Mouse (Mus musculus) adrenal gland, postnatal 36 days (tissue): ENCODE results near the gene Crat. TPM values are rescaled to one million over a fixed set of nuclear protein-coding genes. Genes with fewer than 3 reads are reported as not detected.
A peak's percentile ranks its signal among the peaks of the same experiment; 100 is the strongest.

ENCODE experiments used
- DNase-seq, 2 experiments: peaks; one replicate each; pipeline ENCODE4 v3.0.0; 2021; ENCODE audit warnings: mixed read lengths in 1 of 2
- microRNA-seq: library from miRNA; unstranded; fragments of <30 nt; microRNA quantifications from one replicate; pipeline ENCODE4 v1.2.0, GENCODE M21; 2021
- total RNA-seq, 2 experiments: library from RNA; stranded (reverse); gene quantifications; 2 replicates each; pipeline ENCODE4 v1.2.3; 2021

Crat gene
- total RNA-seq, 2 experiments from 2014 or later: 124 to 168 TPM

DNA sequence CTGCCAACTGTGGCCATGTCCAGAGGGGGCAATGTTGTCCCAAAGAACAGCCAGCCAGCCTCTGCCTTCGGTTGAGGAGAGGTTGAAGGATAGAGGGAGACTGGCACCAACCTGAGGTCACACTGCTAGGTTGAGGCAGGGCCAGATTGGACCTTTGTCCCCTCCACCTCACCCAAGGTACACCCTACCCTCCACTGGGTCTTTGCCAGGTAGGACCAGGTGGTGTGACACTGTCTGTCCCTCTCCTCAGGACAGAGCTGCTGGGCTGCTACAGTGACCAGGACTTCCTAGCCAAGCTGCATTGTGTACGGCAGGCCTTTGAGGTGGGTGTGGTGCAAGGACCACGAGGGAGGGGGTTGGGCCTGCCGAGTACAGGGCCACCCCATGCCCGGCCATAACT lies 37.9 kb downstream of the Crat start:
- DNase-seq: no peak

DNA sequence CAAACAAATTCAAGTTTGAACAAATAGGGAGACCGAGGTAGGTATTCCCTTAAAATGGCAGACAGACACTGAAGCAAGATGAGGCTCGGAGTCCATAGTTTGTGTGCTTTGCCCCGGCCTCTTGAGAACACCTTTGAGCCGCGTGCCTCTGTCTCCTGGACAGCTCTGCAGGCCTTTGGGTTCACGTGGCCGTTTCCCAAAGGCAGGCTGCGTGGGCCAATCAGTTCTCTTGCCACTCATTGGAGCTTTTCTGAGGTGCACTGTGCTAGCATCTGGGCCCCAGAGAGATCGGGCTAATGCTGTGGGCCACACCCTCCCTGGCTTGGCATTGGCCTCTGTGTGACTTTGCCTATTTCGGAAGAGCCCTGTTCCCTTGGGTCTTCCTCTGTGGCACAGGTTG lies 39.7 kb downstream of the Crat start:
- DNase-seq: peak in 1 of 2 experiments; percentile 41

DNA sequence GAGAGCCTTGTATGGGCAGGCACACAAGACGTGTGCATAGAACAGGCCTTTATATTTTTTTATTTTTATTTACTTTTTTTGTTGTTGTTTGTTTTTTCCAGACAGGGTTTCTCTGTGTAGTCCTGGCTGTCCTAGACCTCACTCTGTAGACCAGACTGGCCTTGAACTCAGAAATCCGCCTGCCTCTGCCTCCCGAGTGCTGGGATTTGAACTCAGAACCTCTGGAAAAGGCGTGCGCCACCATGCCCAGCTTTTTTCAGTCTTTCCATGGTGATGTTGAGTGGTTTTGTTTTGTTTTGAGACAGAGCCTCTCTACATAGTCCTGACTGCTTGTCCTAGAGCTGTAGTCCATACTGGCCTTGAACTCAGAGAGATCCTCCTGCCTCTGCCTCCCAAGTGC lies 42.9 kb downstream of the Crat start:
- DNase-seq: no peak

DNA sequence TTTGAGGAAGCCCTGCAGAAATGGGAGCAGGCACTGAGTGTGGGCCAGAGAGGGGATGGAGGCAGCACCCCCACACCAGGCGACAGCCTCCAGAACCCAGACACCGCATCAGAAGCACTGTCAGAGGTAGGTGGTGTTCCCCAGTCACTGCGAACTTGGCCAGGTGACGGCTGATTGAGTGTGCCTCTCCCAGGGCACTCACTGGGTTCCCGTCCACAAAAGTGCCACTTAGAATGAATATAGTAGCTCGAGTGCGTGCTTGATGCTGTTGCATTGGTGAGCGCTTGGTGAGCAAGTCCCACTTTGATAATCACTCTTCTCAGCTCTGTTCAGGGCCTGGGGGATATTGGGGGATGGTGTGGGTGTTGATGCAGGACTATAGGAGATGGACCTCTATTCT lies 44.1 kb downstream of the Crat start:
- DNase-seq: no peak

DNA sequence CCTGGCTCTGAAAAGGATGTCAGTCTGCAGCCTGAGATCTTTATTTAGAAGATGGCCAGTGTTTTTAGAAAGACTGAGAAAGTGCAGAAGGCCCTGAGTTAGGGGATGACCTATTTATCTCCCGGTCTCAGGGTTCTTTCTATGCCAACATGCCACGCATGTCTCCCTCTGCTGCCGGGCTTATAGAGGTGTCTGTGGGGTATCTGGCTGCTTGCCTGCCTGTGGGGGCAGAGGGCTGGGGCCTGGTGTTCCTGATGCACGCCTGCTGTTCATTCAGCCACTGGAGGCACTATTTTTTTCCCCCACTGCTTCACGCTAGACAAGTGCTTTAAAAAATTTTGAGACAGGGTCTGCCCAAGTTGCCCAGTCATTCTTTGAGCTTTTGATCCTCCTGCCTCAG lies 49.4 kb downstream of the Crat start:
- DNase-seq: no peak

DNA sequence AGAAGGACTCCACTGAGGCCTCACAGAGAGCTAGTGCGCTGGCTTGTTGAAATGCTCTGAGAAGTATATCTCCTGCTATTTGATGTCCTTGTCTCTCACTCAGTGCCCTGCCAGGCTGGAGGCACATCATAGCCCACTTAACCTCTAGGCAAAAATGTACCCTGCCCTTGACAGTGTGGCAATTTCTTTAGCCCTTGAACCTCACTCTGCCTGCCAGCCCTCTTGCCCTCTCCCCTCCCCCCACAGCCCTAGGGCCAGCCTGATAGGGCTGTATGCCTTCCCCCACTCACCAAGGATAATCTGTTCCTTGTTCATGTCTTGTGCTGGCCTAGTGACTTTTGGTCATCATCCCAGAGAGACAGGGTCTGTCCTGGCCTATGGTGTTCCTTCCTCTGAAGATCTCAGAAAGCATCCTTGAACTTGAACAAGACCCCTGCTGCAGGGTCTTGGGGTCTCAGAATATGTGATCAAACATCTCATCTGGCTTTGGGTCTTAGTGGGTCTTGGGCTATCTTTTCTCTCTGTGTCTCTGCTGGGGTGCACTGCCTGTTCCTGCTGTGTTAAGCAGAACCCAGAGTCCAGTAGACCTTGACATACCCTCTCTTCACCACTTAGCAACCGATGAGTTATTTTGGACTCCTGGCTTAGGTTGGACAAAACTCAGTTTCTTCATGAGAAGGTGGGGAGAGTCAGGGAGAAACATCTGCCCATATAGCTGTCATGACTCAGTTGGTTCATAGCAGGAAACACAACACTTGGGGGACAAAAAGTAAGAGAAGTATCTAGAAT lies 50.1 kb downstream of the Crat start:
- peak; percentile 40 to 67 for DNase-seq

DNA sequence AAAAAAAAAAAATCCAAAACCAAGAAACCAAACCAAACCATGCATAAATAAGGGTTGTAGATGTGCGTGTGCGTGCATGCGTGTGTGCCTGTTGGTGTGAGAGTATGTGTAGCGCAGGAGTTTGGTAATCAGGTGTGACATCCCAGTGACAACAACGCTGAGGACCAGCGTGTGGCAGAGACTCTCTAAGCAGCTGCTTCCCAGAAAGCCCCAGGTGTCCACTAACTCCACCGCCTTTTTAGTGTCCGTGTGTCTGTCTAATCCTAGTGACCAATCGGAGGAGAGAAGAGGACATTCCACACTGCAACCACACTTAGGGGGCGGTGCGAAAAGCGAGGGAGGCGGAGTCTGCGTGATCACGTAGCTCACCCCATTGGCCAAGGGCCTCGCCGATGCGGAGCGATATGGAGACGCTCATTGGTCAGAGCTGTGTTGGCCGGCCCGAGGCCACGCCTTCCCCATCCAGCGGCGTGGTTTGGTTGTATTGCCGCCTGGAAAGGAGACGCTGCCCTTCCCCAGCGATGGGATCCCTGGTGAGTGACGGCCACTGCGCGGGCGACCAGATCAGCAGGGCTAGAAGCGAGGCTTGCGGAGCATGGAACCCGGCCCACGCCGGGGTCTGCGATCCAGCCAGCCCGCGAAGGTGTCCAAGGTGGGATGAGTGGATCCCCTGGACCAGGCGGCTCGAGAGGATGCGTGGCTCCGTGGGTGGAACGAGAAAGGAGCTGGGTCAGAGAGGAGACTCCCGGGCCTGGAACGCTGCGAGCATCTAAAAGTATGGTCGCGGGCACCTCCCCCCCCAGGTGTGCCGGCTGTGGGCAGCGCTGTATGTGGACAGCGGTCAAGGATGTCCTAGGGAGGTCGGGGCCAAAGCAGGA lies 51.6 kb downstream of the Crat start, which contains the start of gene Miga2:
Gene Miga2 (plus strand): TSS at position 461 of the 878 bp plus-strand sequence.
- DNase-seq: peak; percentile 99

DNA sequence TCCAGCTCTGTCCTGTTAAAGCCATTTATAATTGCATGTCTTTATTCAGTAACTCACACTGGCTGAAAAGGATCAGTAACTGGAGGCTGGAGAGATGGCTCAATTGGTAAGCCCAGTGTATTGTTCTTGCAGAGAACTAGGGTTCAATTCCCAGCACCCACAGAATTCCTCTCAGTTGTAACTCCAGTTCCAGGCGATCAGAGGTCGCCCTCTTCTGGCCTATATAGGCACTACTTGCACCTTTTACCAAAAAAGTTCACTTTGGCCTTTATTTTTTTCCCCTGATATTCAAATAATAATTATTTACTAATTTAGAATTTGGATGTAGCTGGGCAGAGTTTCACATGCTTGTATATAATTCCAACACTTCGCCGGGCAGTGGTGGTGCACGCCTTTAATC lies 52.7 kb downstream of the Crat start:
- no peak for DNase-seq

DNA sequence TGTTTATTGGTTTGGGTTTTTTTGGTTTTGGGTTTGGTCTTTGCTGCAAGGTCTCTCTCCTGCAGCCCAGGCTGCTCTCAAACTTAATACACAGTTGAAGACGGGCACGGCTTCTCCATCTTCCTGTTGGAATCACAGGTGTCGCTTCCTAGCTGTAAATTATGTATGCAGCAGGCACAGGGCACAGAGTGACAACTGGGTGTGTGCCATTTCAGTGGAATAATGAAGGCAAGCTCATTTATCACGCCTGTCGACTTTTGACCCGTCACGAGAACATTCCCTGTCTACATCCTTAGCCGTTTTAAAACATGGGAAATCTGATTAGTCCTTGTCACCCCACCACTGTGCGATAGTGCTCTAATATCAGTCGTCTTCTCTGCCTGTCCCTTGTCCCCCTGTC lies 55.0 kb downstream of the Crat start:
- DNase-seq: no peak

DNA sequence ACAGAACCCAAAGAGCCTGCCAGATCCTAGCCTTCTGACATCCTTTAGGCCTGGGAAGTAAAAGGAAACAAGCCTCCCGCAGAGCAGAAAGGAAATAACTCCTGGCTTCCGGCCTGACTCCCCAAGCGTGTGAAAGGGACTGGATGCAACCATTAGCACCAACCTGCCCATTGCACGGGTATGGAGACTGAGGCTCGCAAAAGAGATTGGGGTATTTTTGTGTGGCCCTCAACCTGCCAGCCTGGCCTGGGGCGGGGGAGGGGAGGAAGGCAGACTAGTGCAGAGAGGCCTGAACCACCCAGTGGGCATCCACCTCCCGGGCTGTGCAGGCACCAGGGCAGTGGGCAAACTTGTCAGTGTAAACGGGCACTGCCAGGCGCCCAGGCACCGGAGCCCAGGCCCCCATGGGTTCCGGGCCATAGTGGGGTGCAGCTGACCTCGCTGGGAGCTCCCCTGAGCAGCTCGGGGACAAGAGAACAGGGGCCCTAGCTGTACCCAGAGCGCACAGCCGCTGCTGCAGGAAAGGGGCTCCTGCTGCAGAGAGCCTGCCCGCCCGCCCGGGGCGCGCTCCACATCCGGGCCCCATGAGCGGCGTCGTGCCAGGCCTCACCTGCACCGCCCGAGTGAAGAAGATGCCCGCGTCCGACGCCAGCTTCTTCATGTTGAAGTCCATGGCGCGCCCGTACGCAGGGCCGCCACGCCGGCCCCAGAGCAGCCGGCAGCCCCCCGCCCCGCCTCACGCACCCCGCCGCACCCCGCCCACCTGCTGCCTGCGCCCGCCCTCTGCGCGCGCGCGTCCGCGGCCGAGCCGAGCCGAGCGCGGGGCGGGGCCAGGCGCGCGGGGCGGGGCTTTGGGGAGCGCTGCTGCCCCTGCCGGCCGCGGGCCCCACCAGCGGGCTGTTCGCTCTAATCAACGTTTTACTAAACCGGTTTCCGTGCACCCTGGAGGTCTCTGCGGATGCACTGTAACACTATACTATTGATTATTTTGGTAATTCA lies 56.8 kb downstream of the Crat start, which contains the start of gene Sh3glb2:
Gene Sh3glb2 (minus strand): TSS at position 805 of the 999 bp plus-strand sequence.
- DNase-seq: peak; percentile 89 to 97

DNA sequence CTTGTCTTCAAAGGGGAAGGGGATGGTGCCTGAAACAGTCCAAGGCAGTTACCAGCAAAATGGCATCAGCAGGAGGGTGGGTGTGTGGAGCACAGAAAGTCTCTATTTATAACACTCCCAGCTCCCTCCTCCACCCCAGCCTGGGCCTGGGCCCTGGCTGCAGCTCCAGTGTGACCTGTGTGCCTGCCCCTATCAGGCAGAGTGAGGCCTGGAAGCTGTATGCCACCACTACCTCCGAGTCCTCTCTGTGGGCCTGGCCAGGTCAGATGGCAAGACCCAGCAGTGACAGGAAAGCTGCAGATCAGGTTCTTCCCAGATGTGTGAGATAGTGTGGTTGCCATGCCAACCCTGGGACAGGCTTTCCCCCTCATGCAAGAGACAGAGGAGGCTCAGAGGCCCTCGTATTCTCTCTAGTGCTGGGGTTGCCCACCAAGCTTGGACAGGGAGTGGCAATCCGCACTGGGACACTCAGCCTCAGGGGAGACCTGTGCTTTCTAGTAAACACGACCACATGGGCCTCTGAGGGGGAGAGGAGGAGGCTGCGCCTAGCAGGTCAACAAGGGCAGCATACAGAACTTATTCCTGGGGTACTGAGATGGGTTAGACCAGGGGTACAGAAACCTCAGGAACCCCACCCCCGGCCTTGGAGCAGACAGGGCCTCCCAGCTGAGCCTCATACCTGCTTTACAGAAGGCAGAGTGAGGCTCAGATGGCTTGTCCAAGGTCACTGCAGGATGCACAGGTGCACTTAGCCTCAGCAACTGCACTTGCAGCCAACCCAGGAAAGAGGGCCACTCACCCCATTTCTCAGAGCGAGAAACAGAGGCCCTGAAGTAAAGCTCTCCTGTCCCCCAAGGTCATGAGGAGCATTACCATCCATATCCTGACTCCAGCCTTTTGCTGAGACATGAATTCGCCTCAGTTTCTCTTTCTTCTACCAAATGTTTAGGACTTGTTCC lies 57.8 kb downstream of the Crat start:
- no peak for DNase-seq

DNA sequence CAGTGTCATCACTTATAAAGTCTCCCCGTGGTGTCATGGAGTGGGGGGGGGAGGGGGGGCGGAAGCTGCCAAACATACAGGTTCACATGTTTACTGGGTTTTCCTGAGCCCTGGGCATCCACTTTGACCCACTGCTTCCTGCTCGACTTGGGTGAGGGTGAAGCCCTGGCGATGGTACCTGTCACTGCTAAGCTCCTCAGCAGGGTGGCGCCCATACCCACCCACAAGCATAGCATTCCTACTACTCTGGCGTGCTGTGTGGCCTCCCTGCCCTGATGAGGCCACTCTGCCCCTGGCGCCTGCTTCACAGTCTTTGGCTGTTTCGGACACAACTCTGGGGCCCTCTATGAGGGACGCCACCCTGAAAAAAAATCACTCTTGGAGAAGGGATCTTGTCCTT lies 58.7 kb downstream of the Crat start:
- no peak for DNase-seq

DNA sequence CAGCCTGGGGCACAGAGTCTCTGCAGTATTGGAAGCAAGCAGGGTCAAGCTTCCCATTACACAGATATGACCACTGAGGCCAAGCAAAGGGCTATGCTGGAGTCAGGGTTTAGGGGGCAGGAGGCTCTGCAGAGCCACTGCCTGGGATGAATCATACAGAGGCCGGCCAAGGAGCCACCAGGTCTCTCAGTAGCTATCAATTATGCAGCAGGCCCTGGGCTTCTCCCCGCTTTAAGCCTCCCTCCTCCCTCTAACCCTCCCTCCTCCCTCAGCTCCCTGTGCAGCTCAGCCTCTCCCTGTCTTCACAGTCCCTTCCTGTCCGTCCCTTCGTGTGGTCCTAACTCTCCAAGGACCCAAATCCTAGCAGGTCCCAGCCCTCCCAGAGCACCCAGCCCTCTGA lies 59.3 kb downstream of the Crat start:
- DNase-seq: peak; percentile 42 to 50

DNA sequence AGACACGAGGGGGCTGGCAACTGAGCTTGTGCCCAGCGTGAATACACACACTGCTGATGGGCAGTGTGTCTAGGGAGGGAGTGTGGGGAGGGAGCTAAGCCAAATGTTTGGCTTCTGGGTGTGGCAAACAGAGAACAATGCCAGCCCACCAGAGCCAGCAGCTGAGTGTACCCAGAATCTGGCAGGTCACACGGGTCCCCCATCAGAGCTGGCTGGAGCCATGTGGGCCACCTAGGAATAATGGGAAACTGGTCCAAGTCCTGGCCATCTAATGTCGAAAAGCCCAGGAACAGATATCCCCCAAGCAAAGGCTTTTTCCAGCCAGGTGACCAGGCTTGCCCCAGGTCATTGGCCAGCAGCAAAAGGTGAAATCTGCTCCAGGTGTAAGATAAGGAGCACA lies 59.8 kb downstream of the Crat start:
- no peak for DNase-seq

DNA sequence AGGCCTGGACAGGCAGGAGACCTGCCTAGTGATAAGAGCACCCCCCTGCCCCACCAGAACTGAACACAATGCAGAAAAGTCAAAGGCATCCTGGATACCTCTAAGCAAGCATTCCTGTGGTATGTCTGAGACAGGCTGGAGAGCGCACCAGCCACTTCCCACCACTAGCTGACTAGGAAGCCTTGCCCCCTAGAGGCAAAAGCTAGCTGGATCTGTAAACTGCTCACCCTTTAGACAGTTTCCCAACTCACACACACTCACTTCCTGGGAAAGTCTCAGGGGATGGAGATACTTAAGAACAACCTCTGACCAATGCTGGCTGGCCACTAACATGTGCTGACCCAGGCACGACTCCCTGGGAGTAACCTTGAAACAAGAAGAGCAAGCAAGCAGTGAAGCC lies 64.5 kb downstream of the Crat start:
- no peak for DNase-seq

Small RNA genes lying within 50 kb of the gene (microRNA-seq; reads per million reads assigned to microRNA genes)
- gene Gm47292: not detected

Other genes with a start within 250 kb of the Crat start
- gene Endog, start 244.3 kb downstream of the Crat start, total RNA-seq: 10 to 100 TPM; 33.0 to 44.2 TPM
- 10 to 100 TPM; 22.4 to 26.0 TPM for gene Spout1, start 237.4 kb downstream of the Crat start, total RNA-seq
- gene Kyat1, start 210.0 kb downstream of the Crat start, total RNA-seq: 10 to 100 TPM; 20.7 to 28.2 TPM
- gene Lrrc8a, start 178.1 kb downstream of the Crat start, total RNA-seq: 10 to 100 TPM; 57.6 to 75.2 TPM
- 1 to 10 TPM; 1.3 to 2.1 TPM for gene Gm28035, start 175.2 kb downstream of the Crat start, total RNA-seq
- 10 to 100 TPM; 15.3 to 19.5 TPM for gene Phyhd1, start 149.6 kb downstream of the Crat start, total RNA-seq
- gene Gm28038, start 134.8 kb downstream of the Crat start, total RNA-seq: not detected
- 10 to 100 TPM; 42.8 to 51.3 TPM for gene Dolk, start 129.5 kb downstream of the Crat start, total RNA-seq
- gene Nup188, start 129.4 kb downstream of the Crat start, total RNA-seq: 10 to 100 TPM; 33.9 to 35.9 TPM
- 10 to 100 TPM; 68.2 to 69.5 TPM for gene Sh3glb2, start 56.5 kb downstream of the Crat start, total RNA-seq
- gene Miga2, start 51.6 kb downstream of the Crat start, total RNA-seq: 10 to 100 TPM; 72.9 to 89.7 TPM
- gene Dolpp1, start 23.6 kb downstream of the Crat start, total RNA-seq: 10 to 100 TPM; 18.2 to 18.7 TPM
- 100 to 1,000 TPM; 123 to 143 TPM for gene Ptpa, start 226 bp upstream of the Crat start, total RNA-seq
- 1 to 10 TPM; 3.3 to 4.5 TPM for gene Ier5l, start 58.4 kb upstream of the Crat start, total RNA-seq
- 1 to 10 TPM in 1 of 2 experiments, under 1 TPM in 1; 0.40 to 2.1 TPM for gene Cstad, start 179.2 kb upstream of the Crat start, total RNA-seq